ENCODE assay signal across 9 mouse cellular contexts in the genomic region with DNA sequence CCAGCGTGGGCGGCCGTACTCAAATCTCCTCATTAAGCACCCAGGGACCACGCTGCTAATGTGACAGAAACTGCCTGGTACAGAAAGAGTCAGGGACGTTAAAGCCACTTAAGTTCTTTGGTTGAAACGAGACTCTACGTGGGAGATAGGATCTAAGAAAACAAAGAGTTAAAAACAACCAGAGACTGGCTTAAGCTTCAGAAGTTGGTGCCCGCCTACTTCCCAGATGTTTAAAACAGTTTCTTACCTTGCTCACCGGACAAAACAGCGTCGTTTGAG. TPM values are rescaled to one million over a fixed set of nuclear protein-coding genes. Genes with fewer than 3 reads are reported as not detected.
DNase-seq lines count a peak whose midpoint lies in the region; ATAC-seq lines count a peak whose summit lies in the region.
"Had no signal": no experiment of that assay in that cellular context is flagged by ENCODE, and none has a peak within 500 bp of the region (broad histone marks: within the 10 kb centered on the region; RNA-seq: fewer than 3 reads in every experiment).

No protein-coding gene starts in this region.

- H3K27me3 ChIP-seq in heart, embryonic 12.5 days (replicated peaks): no peaks in the 10 kb centered on the region
- no peaks in the 10 kb centered on the region for H3K27me3 ChIP-seq in forebrain, embryonic 16.5 days (replicated peaks; ENCODE audit: control insufficient read depth, insufficient read depth, low read length)
- no peaks in the 10 kb centered on the region for H3K27me3 ChIP-seq in liver, embryonic 16.5 days (ENCODE audit: control insufficient read depth, insufficient read depth, low read depth, low read length)

- DNase-seq in heart, postnatal 4 days: no peak
- DNase-seq in CD4-positive helper T cell, adult 2 months (ENCODE audit: low read depth, low spot score): peak; percentile 58
- no peak for DNase-seq in cerebellum, postnatal 25 days
- DNase-seq in urinary bladder, postnatal 36 days (ENCODE audit: low spot score in 2 of 2): no peak
- no peak for DNase-seq in left cerebral cortex, adult 9 months (ENCODE audit: low spot score in 2 of 2)

- peak overlapping the region; percentile 78 for H3K27ac ChIP-seq in heart, embryonic 12.5 days (ENCODE audit: poor library complexity, severe bottlenecking)
- H3K27ac ChIP-seq in forebrain, embryonic 16.5 days (ENCODE audit: low read length): no peak overlapping the region
- H3K27ac ChIP-seq in liver, embryonic 16.5 days (ENCODE audit: low read length): peak overlapping the region; percentile 100

- 4% methylated on average over 11 of the region's 11 CpGs for WGBS in heart, embryonic 12.5 days
- 24% methylated on average over 11 of the region's 11 CpGs for whole genome bisulfite sequencing in forebrain, embryonic 16.5 days
- 2% methylated on average over 11 of the region's 11 CpGs for WGBS in liver, embryonic 16.5 days (ENCODE audit: insufficient replicate concordance)

- peaks cover 28% of the 10 kb centered on the region for H3K4me1 ChIP-seq in heart, embryonic 12.5 days (replicated peaks)
- no peaks in the 10 kb centered on the region for H3K4me1 ChIP-seq in forebrain, embryonic 16.5 days (replicated peaks; ENCODE audit: control insufficient read depth, insufficient read depth, low read length)
- H3K4me1 ChIP-seq in liver, embryonic 16.5 days (ENCODE audit: control insufficient read depth, low read depth, low read length): peaks cover 38% of the 10 kb centered on the region

- H3K36me3 ChIP-seq in heart, embryonic 12.5 days: no peaks in the 10 kb centered on the region
- H3K36me3 ChIP-seq in forebrain, embryonic 16.5 days (ENCODE audit: control insufficient read depth, insufficient read depth): no peaks in the 10 kb centered on the region
- peaks cover 5% of the 10 kb centered on the region; the same call in 1 of the 2 replicates for H3K36me3 ChIP-seq in liver, embryonic 16.5 days (ENCODE audit: control insufficient read depth, insufficient read depth)

- peak overlapping the region; percentile 92 for H3K4me2 ChIP-seq in heart, embryonic 12.5 days
- H3K4me2 ChIP-seq in forebrain, embryonic 16.5 days (ENCODE audit: low read length): peak overlapping the region; percentile 31
- H3K4me2 ChIP-seq in liver, embryonic 16.5 days (ENCODE audit: low read depth, low read length): peak overlapping the region; percentile 76

- no peak for ATAC-seq in heart, embryonic 12.5 days (ENCODE audit: insufficient number of reproducible peaks, low FRiP score)
- no peak for ATAC-seq in forebrain, embryonic 16.5 days
- ATAC-seq in liver, embryonic 16.5 days (ENCODE audit: low read depth): no peak

- H3K9ac ChIP-seq in heart, embryonic 12.5 days: peak overlapping the region; percentile 76
- no peak overlapping the region for H3K9ac ChIP-seq in forebrain, embryonic 16.5 days (replicated peaks; ENCODE audit: low read depth, low read length)
- peak overlapping the region; percentile 86 for H3K9ac ChIP-seq in liver, embryonic 16.5 days (ENCODE audit: low read depth, low read length)

- H3K4me3 ChIP-seq in heart, embryonic 12.5 days: peak overlapping the region; percentile 64
- no peak overlapping the region for H3K4me3 ChIP-seq in forebrain, embryonic 16.5 days (replicated peaks; ENCODE audit: low read length)
- H3K4me3 ChIP-seq in liver, embryonic 16.5 days (ENCODE audit: low read depth, low read length): peak overlapping the region; percentile 80

- no peaks in the 10 kb centered on the region for H3K9me3 ChIP-seq in heart, embryonic 12.5 days (replicated peaks)
- no peaks in the 10 kb centered on the region for H3K9me3 ChIP-seq in forebrain, embryonic 16.5 days (ENCODE audit: control insufficient read depth, low read length)
- no peaks in the 10 kb centered on the region for H3K9me3 ChIP-seq in liver, embryonic 16.5 days (replicated peaks; ENCODE audit: control insufficient read depth, low read length)

RNA-seq across cellular contexts. Expression of gene Ccrl2, which starts 0.9 kb away (rescaled TPM):
- 3.9 and 4.4 TPM in 2 replicates for polyA plus RNA-seq in heart, embryonic 12.5 days (2016; fragmentation: Nextera tagmentation; extraction: Ambion mirVana)
- total RNA-seq in heart, postnatal 4 days (2021): 1 to 10 TPM; 5.4 to 6.7 TPM
- polyA plus RNA-seq in forebrain, embryonic 16.5 days (2015; fragmentation: Nextera tagmentation; extraction: Ambion mirVana): 1.1 and 1.5 TPM in 2 replicates
- polyA plus RNA-seq in liver, embryonic 16.5 days (2015; fragmentation: Nextera tagmentation; extraction: Ambion mirVana): 15.7 and 18.2 TPM in 2 replicates

RNA-seq across cellular contexts. Expression of gene Ltf, which starts 37.4 kb away (rescaled TPM):
- 0.72 and 1.3 TPM in 2 replicates for polyA plus RNA-seq in heart, embryonic 12.5 days (2016; fragmentation: Nextera tagmentation; extraction: Ambion mirVana)
- 1 to 10 TPM; 2.7 to 3.3 TPM for total RNA-seq in heart, postnatal 4 days (2021)
- polyA plus RNA-seq in forebrain, embryonic 16.5 days (2015; fragmentation: Nextera tagmentation; extraction: Ambion mirVana): 0.70 and 1.4 TPM in 2 replicates
- 173 and 211 TPM in 2 replicates for polyA plus RNA-seq in liver, embryonic 16.5 days (2015; fragmentation: Nextera tagmentation; extraction: Ambion mirVana)
- total RNA-seq: ES-E14 had no signal

Comparison
In these comparisons a context has a peak if more than half of its experiments do, and no peak if none do; other contexts are left out.
1. H3K4me2 ChIP-seq: peak in every context shown above with its lines; median percentile 92 in heart, embryonic 12.5 days; 76 in liver, embryonic 16.5 days; 31 in forebrain, embryonic 16.5 days.
2. RNA of gene Ltf, which starts 37.4 kb away (polyA plus RNA-seq): 173 to 211 TPM in liver, embryonic 16.5 days; 0.70 to 1.4 TPM in forebrain, embryonic 16.5 days and 0.72 to 1.3 TPM in heart, embryonic 12.5 days; every median in the first group is over 10 times any median in the second.